Mouse (Mus musculus) kidney, adult 2 months (tissue): Measurements from ENCODE around the gene Kbtbd12. TPM values are rescaled to one million over a fixed set of nuclear protein-coding genes. Genes with fewer than 3 reads are reported as not detected.

Experiments used
- DNase-seq: peaks from one replicate; pipeline ENCODE4 v3.0.0; 2021
- H3K27ac ChIP-seq: fragments of 200-500 bp; 2 replicates; pipeline ENCODE4 v1.5.1; 2012; ENCODE audit warnings: low read depth, low read length, control low read depth, inconsistent platforms; ENCODE audit not compliant: insufficient read depth
- H3K27me3 ChIP-seq: fragments of 200-500 bp; replicated peaks from 2 replicates; pipeline ENCODE4 v1.6.1; 2012; ENCODE audit warnings: mild to moderate bottlenecking, moderate library complexity, low read length, inconsistent platforms; ENCODE audit not compliant: control insufficient read depth, insufficient read depth
- H3K36me3 ChIP-seq: fragments of 200-500 bp; 2 replicates; pipeline ENCODE4 v1.6.1; 2012; ENCODE audit warnings: mild to moderate bottlenecking, moderate library complexity, low read length, inconsistent platforms; ENCODE audit not compliant: control insufficient read depth, insufficient read depth
- H3K4me1 ChIP-seq: fragments of 200-500 bp; 2 replicates; pipeline ENCODE4 v1.6.1; 2011; ENCODE audit warnings: low read length; ENCODE audit not compliant: control insufficient read depth, insufficient read depth
- H3K4me3 ChIP-seq: fragments of 200-500 bp; 2 replicates; pipeline ENCODE4 v1.5.1; 2011; ENCODE audit warnings: mild to moderate bottlenecking, low read depth, low read length, control low read depth; ENCODE audit not compliant: insufficient read depth
- CTCF ChIP-seq: fragments of 200-500 bp; conservative IDR thresholded peaks from 2 replicates; pipeline ENCODE4 v1.5.1; 2011; ENCODE audit warnings: low read depth, mild to moderate bottlenecking, control low read depth, low read length, moderate library complexity, mixed read lengths; ENCODE audit not compliant: insufficient read depth, insufficient read length
- POLR2A ChIP-seq: fragments of 200-500 bp; IDR thresholded peaks from one replicate; pipeline ENCODE4 v1.6.1; 2011; ENCODE audit warnings: low read depth, low read length, control low read depth
- WGBS: fragments of 180-500 bp; shearing (Covaris S2); methylation state at CpG from one replicate; pipeline ENCODE4 v1.1.7; 2018; 5-methylcytosine and 5-hydroxymethylcytosine counted together
- polyA plus RNA-seq: library from polyadenylated mRNA; depleted of rRNA; stranded (reverse); fragments of >200 nt; gene quantifications from 2 replicates; pipeline ENCODE4 v1.2.3, GENCODE M21; 2012

Kbtbd12 gene
- polyA plus RNA-seq, 1 experiment, result 0.44 TPM

DNA sequence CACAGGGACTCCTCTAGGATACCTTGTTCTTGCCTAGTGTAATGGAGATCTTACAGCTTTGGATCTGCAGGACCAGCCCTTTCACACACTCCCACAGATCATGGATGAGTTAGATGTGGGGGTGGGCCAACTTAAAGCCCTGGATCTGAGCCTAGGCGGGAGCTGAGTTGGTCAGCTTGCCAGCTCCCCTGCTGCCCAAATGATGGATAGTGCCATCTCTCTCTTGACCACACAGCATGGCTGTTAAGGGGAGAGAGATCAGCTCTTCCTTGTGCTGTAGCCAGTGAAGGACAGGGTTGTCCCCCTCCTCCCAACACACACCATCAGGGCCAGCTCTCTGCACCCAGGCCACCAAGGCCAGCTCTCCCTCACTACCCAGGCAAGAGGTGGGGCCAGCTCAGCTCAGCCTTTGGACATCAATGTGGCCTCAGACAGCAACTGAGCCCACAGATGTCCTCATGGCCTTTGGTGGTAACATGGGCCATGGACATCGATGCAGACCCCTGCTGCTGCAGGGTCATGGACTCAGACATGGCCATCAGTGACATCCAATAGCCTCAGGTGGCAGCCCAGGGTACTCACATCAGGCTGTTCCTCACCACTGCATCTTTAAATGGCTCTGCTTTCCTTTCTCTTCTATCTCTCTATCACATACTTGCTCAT, 97.5 kb downstream of the Kbtbd12 start:
- H3K27me3 ChIP-seq, result no peaks in the 10 kb centered on the region; the same call in 1 of the 2 replicates
- H3K27ac ChIP-seq, result no peak overlapping the region
- no peaks in the 10 kb centered on the region for H3K36me3 ChIP-seq
- H3K4me3 ChIP-seq, result no peak overlapping the region
- no peak for TF ChIP-seq POLR2A
- no peak for TF ChIP-seq CTCF
- 57% methylated on average over 2 of the region's 2 CpGs for WGBS
- no peaks in the 10 kb centered on the region for H3K4me1 ChIP-seq
- no peak for DNase-seq

- TF ChIP-seq CTCF (no peak), POLR2A (no peak)
- no peak overlapping the region for H3K4me3 ChIP-seq
- H3K36me3 ChIP-seq, result no peaks in the 10 kb centered on the region
- H3K27ac ChIP-seq, result no peak overlapping the region
- DNase-seq, result no peak
- H3K4me1 ChIP-seq, result no peaks in the 10 kb centered on the region
- no peaks in the 10 kb centered on the region for H3K27me3 ChIP-seq
These were observed 107.4 kb downstream of the Kbtbd12 start for GRCm38 (mm10) chr6:88530306-88530705.

- Histone ChIP-seq H3K4me1 (no peaks in the 10 kb centered on the region), H3K27ac (no peak overlapping the region), H3K36me3 (no peaks in the 10 kb centered on the region), H3K4me3 (no peak overlapping the region), H3K27me3 (no peaks in the 10 kb centered on the region)
- WGBS, result 82% methylated on average over 4 of the region's 4 CpGs
- no peak for DNase-seq
- TF ChIP-seq POLR2A (no peak), CTCF (no peak)
These were observed 113.7 kb downstream of the Kbtbd12 start for GRCm38 (mm10) chr6:88524056-88524455.

GRCm38 (mm10) chr6:88523451-88523850, 114.3 kb downstream of the Kbtbd12 start:
- Histone ChIP-seq H3K27ac (no peak overlapping the region), H3K4me1 (no peaks in the 10 kb centered on the region), H3K4me3 (no peak overlapping the region), H3K36me3 (no peaks in the 10 kb centered on the region), H3K27me3 (no peaks in the 10 kb centered on the region)
- DNase-seq, result no peak
- 81% methylated on average over 3 of the region's 3 CpGs for WGBS
- no peak for TF ChIP-seq CTCF

DNA sequence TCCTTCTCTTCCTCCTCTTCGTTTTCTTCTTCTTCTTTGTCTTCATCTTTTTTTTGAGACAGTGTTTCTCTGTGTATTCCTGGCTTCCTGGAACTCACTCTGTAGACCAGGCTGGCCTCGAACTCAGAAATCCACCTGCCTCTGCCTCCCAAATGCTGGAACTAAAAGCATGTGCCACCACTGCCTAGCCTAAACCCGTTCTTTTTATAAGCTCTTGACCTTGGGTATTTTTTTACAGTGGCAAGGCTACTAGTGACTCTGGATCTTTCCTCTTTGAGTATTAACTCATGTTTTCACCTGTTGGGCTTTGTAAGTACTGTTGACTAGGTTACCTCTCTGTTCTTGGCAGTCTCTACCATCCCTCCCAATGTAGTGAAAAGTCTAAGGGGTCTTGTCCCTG, 114.7 kb downstream of the Kbtbd12 start:
- H3K4me3 ChIP-seq, result no peak overlapping the region
- DNase-seq, result no peak
- H3K4me1 ChIP-seq, result no peaks in the 10 kb centered on the region
- no peaks in the 10 kb centered on the region for H3K27me3 ChIP-seq
- no peak for TF ChIP-seq POLR2A
- no peak for TF ChIP-seq CTCF
- 68% methylated on average over 3 of the region's 3 CpGs for WGBS
- no peak overlapping the region for H3K27ac ChIP-seq
- H3K36me3 ChIP-seq, result no peaks in the 10 kb centered on the region

DNA sequence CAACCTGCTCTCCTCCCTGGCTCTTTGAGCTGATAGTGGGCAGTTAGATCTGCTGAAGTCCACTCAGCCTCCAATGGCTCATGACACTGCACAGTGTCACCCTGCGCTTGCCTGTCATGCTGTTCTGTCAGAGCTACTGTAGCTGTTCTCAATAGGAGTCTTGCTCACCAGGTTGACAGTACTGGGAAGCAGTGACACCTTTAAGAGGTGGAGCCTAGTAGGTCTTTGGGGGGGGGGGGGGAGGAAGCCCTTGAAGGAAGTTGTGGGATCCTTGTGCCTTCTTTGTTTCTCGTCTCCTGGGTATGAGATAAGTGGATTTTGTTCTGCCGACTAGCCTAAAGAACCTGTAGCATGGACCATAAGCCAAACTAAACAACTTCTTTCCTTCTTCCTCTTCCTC, 115.1 kb downstream of the Kbtbd12 start:
- Histone ChIP-seq H3K27me3 (no peaks in the 10 kb centered on the region), H3K4me3 (no peak overlapping the region), H3K27ac (no peak overlapping the region), H3K4me1 (no peaks in the 10 kb centered on the region), H3K36me3 (no peaks in the 10 kb centered on the region)
- DNase-seq, result no peak
- 55% methylated on average over 3 of the region's 3 CpGs for WGBS
- TF ChIP-seq POLR2A, result no peak
- no peak for TF ChIP-seq CTCF

DNA sequence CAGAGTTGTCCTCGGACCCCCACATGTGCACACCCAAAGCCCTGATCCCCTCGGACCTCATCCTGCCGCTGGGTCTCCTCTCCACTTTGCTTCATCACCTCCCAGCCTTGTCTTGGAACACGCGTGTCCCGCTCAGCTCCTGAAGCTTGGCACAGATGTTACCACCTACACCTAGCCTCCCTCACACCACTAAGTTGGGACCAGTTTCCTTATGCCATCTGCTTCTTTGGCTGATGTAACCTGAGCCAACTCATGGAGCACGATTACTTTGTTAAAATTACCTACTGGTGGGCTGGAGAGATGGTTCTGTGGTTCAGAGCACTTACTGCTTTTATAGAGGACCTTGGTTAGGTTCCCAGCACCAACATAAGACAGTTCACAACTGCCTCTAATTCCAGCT, 115.9 kb downstream of the Kbtbd12 start:
- 86% methylated on average over 7 of the region's 7 CpGs for WGBS
- Histone ChIP-seq H3K27me3 (no peaks in the 10 kb centered on the region), H3K4me1 (peaks cover 5% of the 10 kb centered on the region), H3K36me3 (no peaks in the 10 kb centered on the region), H3K4me3 (no peak overlapping the region), H3K27ac (no peak overlapping the region)
- TF ChIP-seq CTCF (no peak), POLR2A (no peak)
- no peak for DNase-seq
